Mouse (Mus musculus) thymus, postnatal 14 days (tissue): ENCODE measurements around the gene Ppp2r2c.
"Not testable (repeated sequence)": the region's sequence is repeated elsewhere in the genome, so short reads cannot be mapped to it uniquely, and the experiment has no call there.

Experiments used
- DNase-seq: peaks from one replicate; pipeline ENCODE4 v3.0.0; 2021

Ppp2r2c gene

GRCm38 (mm10) chr5:36935486-36936473 is 67.5 kb downstream of the Ppp2r2c start:
- DNase-seq: no peak

GRCm38 (mm10) chr5:36936548-36936947 is 68.2 kb downstream of the Ppp2r2c start:
- DNase-seq: no peak

GRCm38 (mm10) chr5:36938021-36938420 is 69.7 kb downstream of the Ppp2r2c start:
- DNase-seq: no peak

GRCm38 (mm10) chr5:36938991-36939390 is 70.7 kb downstream of the Ppp2r2c start:
- DNase-seq: not testable (repeated sequence)

DNA sequence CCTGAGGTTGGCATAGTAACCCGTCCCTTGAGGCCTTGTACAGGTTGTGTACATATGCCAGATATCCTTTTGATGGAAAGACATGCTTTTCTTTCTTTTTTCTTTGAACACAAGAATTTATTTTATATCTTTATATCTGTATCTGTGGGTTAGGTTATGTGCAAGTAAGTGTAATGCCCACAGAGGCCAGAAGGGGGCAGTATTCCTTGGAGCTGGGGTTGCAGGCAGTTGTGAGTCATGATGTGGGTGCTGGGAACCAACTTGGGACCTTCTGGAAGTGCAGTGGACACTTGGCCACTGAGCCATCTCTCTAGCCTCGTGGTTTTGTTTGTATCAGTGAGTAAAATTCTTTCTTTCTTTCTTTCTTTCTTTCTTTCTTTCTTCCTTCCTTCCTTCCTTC is 74.1 kb downstream of the Ppp2r2c start:
- no peak for DNase-seq

DNA sequence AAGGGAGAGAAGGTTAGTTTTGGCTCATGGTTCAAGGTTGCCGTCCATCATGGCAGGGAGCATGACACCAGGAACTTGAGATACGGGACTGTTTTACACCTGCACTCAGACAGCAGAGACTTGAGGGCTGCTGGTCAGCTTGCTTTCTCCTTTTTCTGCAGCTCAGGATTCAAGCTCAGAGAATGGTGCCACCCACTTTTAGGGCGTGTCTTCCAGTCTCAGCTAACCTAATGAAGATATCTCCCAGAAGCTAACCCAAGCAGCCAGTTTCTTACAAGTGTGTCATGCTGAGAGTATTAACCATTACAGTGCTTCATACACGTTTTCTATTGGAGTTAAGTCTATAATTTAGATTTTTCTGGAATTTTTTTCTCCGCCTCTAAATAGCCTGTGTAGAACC is 76.2 kb downstream of the Ppp2r2c start:
- no peak for DNase-seq

- no peak for DNase-seq
Observed at GRCm38 (mm10) chr5:36945102-36945701, 76.9 kb downstream of the Ppp2r2c start.

DNA sequence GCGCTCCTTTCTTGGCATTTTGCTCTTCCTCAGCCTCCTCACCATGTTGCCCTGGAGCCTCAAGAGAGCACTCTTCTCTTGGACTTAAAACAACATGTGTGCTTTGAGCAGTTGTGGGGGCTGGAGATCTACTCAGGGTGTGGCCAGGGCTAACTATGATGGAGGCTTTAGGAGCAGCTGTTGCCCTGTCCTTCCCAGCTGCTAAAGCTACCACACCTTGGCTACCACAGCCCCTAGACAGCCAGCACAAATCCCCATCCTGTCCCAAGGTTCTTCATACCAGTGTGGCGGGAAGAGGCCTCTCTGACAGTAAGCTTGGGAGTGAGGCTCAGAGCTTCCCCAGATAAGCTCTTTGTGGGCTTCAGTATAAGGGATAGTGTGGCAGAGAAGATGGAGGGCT is 77.4 kb downstream of the Ppp2r2c start:
- no peak for DNase-seq

GRCm38 (mm10) chr5:36946445-36946844 is 78.1 kb downstream of the Ppp2r2c start:
- DNase-seq: peak; percentile 65

- peak; percentile 85 for DNase-seq
Observed at GRCm38 (mm10) chr5:36948831-36949230, 80.5 kb downstream of the Ppp2r2c start.

- DNase-seq: peak; percentile 39
Observed at GRCm38 (mm10) chr5:36950871-36951270, 82.6 kb downstream of the Ppp2r2c start.

- no peak for DNase-seq
Observed at GRCm38 (mm10) chr5:36952311-36952710, 84.0 kb downstream of the Ppp2r2c start.

- peak; percentile 65 for DNase-seq
Observed at GRCm38 (mm10) chr5:36955366-36955765, 87.1 kb downstream of the Ppp2r2c start.

DNA sequence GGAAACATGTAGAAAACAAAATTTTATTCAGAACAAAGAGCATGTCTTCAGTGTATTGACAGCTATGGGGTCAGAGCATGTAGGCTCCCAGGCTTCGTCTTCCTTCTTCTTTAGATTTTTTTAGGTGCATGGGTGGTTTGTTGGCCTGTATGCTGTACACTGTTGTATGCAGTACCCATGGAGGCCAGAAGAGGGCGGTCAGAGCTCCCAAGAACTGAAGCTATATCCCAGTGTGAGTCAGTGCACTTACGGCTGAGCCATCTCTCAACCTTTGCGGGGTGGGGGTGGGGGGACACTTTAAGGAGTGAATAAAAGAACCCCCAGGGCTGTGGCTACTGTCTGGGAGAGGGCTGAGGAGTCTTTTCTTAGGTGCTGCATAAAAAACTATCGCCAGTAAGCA is 90.5 kb downstream of the Ppp2r2c start:
- DNase-seq: peak; percentile 82

DNA sequence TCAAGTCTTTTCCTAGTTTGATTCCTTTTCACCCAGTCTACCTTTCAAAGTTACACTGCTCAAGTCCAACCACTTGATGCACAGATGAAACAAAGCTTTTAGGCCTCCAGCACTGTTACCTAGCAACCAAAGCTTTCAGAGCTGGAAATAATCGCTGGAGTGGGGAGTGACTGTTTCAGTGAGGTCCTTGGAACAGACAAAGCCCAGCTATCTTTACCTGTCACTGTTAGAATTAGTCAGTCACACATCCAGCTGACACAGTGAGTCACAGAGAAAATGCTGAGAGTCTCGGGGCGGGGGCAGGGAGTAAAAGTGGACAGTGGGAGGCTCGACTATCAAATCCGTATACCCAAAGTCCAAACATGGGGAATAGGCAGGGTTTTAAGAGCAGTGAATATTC is 92.2 kb downstream of the Ppp2r2c start:
- no peak for DNase-seq

GRCm38 (mm10) chr5:36971587-36971986 is 103.3 kb downstream of the Ppp2r2c start:
- no peak for DNase-seq

GRCm38 (mm10) chr5:36975336-36975735 is 107.0 kb downstream of the Ppp2r2c start:
- DNase-seq: no peak

GRCm38 (mm10) chr5:36977809-36978208 is 109.5 kb downstream of the Ppp2r2c start:
- DNase-seq: no peak

DNA sequence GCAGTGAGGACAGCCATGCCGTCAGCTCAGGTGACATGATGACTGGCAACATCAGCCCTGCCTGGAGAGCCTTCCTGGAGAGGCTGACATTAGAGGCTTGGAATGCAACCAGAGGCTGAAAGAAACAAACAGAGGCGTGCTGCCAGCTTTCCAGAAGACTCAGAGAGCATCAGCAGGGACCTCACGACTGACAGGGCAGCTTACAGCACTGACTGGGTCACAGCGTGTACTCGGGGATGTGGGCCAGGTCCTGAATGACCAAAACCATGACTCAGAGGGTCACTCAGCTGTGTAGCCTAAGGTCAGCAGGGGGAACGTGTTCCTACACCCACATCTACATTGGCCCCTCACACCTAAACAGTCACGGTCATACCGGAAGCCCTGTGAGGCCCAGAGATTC is 110.7 kb downstream of the Ppp2r2c start:
- DNase-seq: no peak

- peak; percentile 62 for DNase-seq
Observed at GRCm38 (mm10) chr5:36979631-36980030, 111.3 kb downstream of the Ppp2r2c start.

DNA sequence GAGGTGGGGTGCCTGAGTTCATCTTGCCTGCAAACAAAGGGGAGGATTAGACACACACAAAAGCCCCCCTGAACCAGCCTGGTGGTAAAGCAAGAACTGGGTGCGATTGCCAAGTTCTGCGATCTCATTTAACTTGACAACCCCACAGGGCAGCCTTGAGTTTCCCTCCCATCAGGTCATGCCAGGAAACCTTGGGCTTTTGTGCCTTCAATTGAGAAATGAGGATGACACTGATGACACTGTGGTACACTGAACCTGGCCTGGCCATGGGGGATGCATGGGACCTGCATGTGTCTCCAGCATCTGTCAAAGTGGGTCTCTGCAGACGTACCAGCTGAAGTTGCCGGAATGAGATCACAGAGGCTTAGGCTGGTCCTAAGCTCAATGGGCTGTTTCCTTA is 114.0 kb downstream of the Ppp2r2c start:
- DNase-seq: no peak

GRCm38 (mm10) chr5:36986617-36987016 is 118.3 kb downstream of the Ppp2r2c start:
- no peak for DNase-seq

DNA sequence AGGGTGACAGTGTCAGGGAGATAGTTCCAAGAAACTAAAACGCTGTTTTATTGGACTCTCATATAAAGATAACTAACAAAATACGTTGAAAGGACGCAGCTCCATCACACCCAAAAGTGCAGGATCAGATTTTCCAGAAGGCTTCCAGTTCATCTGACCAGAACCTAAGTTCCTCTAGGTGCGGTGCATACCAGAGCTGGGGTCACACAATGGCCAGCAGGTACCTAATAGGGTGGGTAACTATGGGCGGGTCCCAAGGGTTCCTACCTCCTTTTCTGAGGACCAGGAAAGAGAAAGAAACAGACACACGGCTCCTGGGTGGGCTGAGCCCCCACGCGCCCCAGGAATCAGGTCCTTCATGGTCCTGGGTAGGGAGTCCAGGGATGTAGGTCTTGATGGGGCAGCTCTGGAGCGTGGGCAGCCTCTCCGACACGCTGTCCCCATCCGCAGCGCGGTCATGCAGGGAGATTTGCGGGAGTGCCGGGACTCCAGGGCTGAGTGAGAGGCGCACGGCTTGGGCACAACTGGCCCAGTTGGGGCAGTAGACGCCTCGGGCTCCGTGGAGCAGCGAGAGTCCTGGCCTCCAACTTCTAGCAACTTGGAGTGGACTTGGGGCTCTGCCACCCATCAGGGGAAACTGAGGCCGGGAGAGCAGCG is 119.9 kb downstream of the Ppp2r2c start:
- DNase-seq: no peak
